Comparison of ENCODE assay signal across 14 mouse cellular contexts in genomic region chr5:112431120-112431775, GRCm38 (mm10). TPM values are rescaled to one million over a fixed set of nuclear protein-coding genes. Genes with fewer than 3 reads are reported as not detected.
DNase-seq lines count a peak whose midpoint lies in the region; ATAC-seq and TF ChIP-seq lines count a peak whose summit lies in the region.
"Had no signal": no experiment of that assay in that cellular context is flagged by ENCODE, and none has a peak within 500 bp of the region (broad histone marks: within the 10 kb centered on the region; RNA-seq: fewer than 3 reads in every experiment).

No protein-coding gene starts in this region.

- peak overlapping the region; percentile 54 for H3K4me2 ChIP-seq in limb, embryonic 13.5 days (replicated peaks)
- H3K4me2 ChIP-seq: embryonic facial prominence, embryonic 15.5 days had no signal

- peak overlapping the region; percentile 69 for H3K27ac ChIP-seq in layer of hippocampus, adult 2 months
- H3K27ac ChIP-seq in embryonic facial prominence, embryonic 10.5 days (replicated peaks) = no peak overlapping the region
- no peak overlapping the region for H3K27ac ChIP-seq in limb, embryonic 13.5 days
- H3K27ac ChIP-seq: embryonic facial prominence, embryonic 15.5 days had no signal

- H3K36me3 ChIP-seq in embryonic facial prominence, embryonic 10.5 days (replicated peaks) = no peaks in the 10 kb centered on the region
- no peaks in the 10 kb centered on the region for H3K36me3 ChIP-seq in limb, embryonic 13.5 days
- H3K36me3 ChIP-seq: embryonic facial prominence, embryonic 15.5 days; G1E had no signal

- H3K9ac ChIP-seq in limb, embryonic 13.5 days = peak overlapping the region; percentile 48; the same call in 1 of the 2 replicates
- H3K9ac ChIP-seq: embryonic facial prominence, embryonic 15.5 days had no signal

- 23% methylated on average over 14 of the region's 14 CpGs for WGBS in embryonic facial prominence, embryonic 10.5 days
- 15% methylated on average over 14 of the region's 14 CpGs for WGBS in limb, embryonic 13.5 days

- no peaks in the 10 kb centered on the region for H3K9me3 ChIP-seq in embryonic facial prominence, embryonic 10.5 days
- H3K9me3 ChIP-seq in limb, embryonic 13.5 days = no peaks in the 10 kb centered on the region
- H3K9me3 ChIP-seq: embryonic facial prominence, embryonic 15.5 days; G1E had no signal

- no peak overlapping the region for H3K4me3 ChIP-seq in layer of hippocampus, adult 2 months
- peak overlapping the region; percentile 6; the same call in 1 of the 2 replicates for H3K4me3 ChIP-seq in embryonic facial prominence, embryonic 10.5 days
- H3K4me3 ChIP-seq in limb, embryonic 13.5 days = 0 out of 2 replicates have a peak overlapping the region, but pooled peaks have one; percentile 18
- H3K4me3 ChIP-seq: embryonic facial prominence, embryonic 15.5 days had no signal

- peaks cover 35% of the 10 kb centered on the region for H3K4me1 ChIP-seq in embryonic facial prominence, embryonic 10.5 days
- peaks cover 8% of the 10 kb centered on the region for H3K4me1 ChIP-seq in limb, embryonic 13.5 days
- H3K4me1 ChIP-seq: embryonic facial prominence, embryonic 15.5 days had no signal

- peaks cover 67% of the 10 kb centered on the region for H3K27me3 ChIP-seq in embryonic facial prominence, embryonic 10.5 days (replicated peaks; ENCODE audit: low read depth, poor library complexity, severe bottlenecking)
- peaks cover 28% of the 10 kb centered on the region for H3K27me3 ChIP-seq in limb, embryonic 13.5 days

- intact Hi-C loops in heart, postnatal 14 days (cut with DNase I) = loop anchor here (5.0 kb wide), 1 partner anchor 621 kb away; no protein-coding TSS in a partner anchor

- no peak for DNase-seq in layer of hippocampus, adult 2 months (ENCODE audit: low spot score in 2 of 2)
- no peak for DNase-seq in layer of hippocampus, adult 9-11 months
- DNase-seq in embryonic facial prominence, embryonic 10.5 days (ENCODE audit: low spot score) = no peak
- DNase-seq in heart, postnatal 14 days = no peak
- DNase-seq in heart, adult 8-10 months (ENCODE audit: low spot score) = no peak
- no peak for DNase-seq in adipocyte (ENCODE audit: low spot score)

- peak; percentile 80 for ATAC-seq in CD4-positive, CD25-positive, alpha-beta regulatory T cell, adult 4 months
- ATAC-seq in limb, embryonic 13.5 days (ENCODE audit: low FRiP score, low read depth) = no peak

- no peak for TF ChIP-seq CTCF in layer of hippocampus, adult 2 months (conservative IDR thresholded peaks at IDR 0.05)

RNA-seq across cellular contexts. Expression of gene Gm6588, which starts 18.0 kb away (rescaled TPM):
- not detected for total RNA-seq in layer of hippocampus, adult 2 months (2021)
- polyA plus RNA-seq in CD4-positive, CD25-positive, alpha-beta regulatory T cell, adult 4 months (2017; shearing (Covaris generic)) = not detected
- not detected in 2 replicates for polyA plus RNA-seq in embryonic facial prominence, embryonic 10.5 days (2016; fragmentation: Nextera tagmentation; extraction: Ambion mirVana)
- 0.08 TPM in 1 of 2 replicates, not detected in the other for polyA plus RNA-seq in limb, embryonic 13.5 days (2015; fragmentation: Nextera tagmentation; extraction: Ambion mirVana)
- total RNA-seq in heart, postnatal 14 days (2021) = not detected
- not detected for total RNA-seq in heart, adult 8-10 months (2022)
- total RNA-seq: adrenal gland, adult 18-20 months; layer of hippocampus, postnatal 10 days had no signal
- polyA plus RNA-seq: embryonic facial prominence, embryonic 15.5 days; G1E; heart, postnatal 0 days; liver, embryonic 16.5 days had no signal

RNA-seq across cellular contexts. Expression of gene Asphd2, which starts 36.6 kb away (rescaled TPM):
- total RNA-seq in layer of hippocampus, adult 2 months (2021) = 100 to 1,000 TPM; 223 to 224 TPM
- not detected for polyA plus RNA-seq in CD4-positive, CD25-positive, alpha-beta regulatory T cell, adult 4 months (2017; shearing (Covaris generic))
- polyA plus RNA-seq in embryonic facial prominence, embryonic 10.5 days (2016; fragmentation: Nextera tagmentation; extraction: Ambion mirVana) = 23.7 and 27.3 TPM in 2 replicates
- 19.1 and 23.7 TPM in 2 replicates for polyA plus RNA-seq in limb, embryonic 13.5 days (2015; fragmentation: Nextera tagmentation; extraction: Ambion mirVana)
- under 1 TPM; 0.55 to 0.80 TPM for total RNA-seq in heart, postnatal 14 days (2021)
- under 1 TPM; 0.41 to 0.52 (median 0.47) TPM for total RNA-seq in heart, adult 8-10 months (2022)
- polyA plus RNA-seq: G1E; liver, embryonic 16.5 days had no signal

Comparison
In these comparisons a context has a peak if more than half of its experiments do, and no peak if none do; other contexts are left out.
1. RNA of gene Asphd2, which starts 36.6 kb away (total RNA-seq): 223 to 224 TPM in layer of hippocampus, adult 2 months; 0.55 to 0.80 TPM in heart, postnatal 14 days and 0.41 to 0.52 TPM in heart, adult 8-10 months; every median in the first group is over 100 times any median in the second.